17 mouse cellular contexts compared by ENCODE assay signal in genomic region chr10:87211046-87211445, GRCm38 (mm10).
"Had no signal": no experiment of that assay in that cellular context is flagged by ENCODE, and none has a peak within 500 bp of the region (broad histone marks: within the 10 kb centered on the region; RNA-seq: fewer than 3 reads in every experiment).

No protein-coding gene starts in this region.

- H3K36me3 ChIP-seq: limb, embryonic 13.5 days; midbrain, embryonic 10.5 days; midbrain, embryonic 15.5 days; neural tube, embryonic 13.5 days had no signal

- H3K4me2 ChIP-seq: limb, embryonic 13.5 days; midbrain, embryonic 15.5 days; neural tube, embryonic 13.5 days had no signal

- ATAC-seq: inflammation-experienced regulatory T-cells, adult 6 months; intestine, postnatal 0 days; lung, postnatal 0 days; midbrain, embryonic 15.5 days had no signal

- H3K4me3 ChIP-seq: limb, embryonic 13.5 days; midbrain, embryonic 10.5 days; midbrain, embryonic 15.5 days; neural tube, embryonic 13.5 days had no signal

- H3K4me1 ChIP-seq: limb, embryonic 13.5 days; midbrain, embryonic 15.5 days; neural tube, embryonic 13.5 days had no signal

- H3K27ac ChIP-seq: limb, embryonic 13.5 days; liver, embryonic 14.5 days; midbrain, embryonic 10.5 days; midbrain, embryonic 15.5 days; neural tube, embryonic 13.5 days; stomach, postnatal 0 days had no signal

- H3K9ac ChIP-seq: limb, embryonic 13.5 days; liver, embryonic 14.5 days; midbrain, embryonic 15.5 days; neural tube, embryonic 13.5 days had no signal

- H3K9me3 ChIP-seq: limb, embryonic 13.5 days; midbrain, embryonic 10.5 days; midbrain, embryonic 15.5 days; neural tube, embryonic 13.5 days had no signal

- H3K27me3 ChIP-seq: limb, embryonic 13.5 days; midbrain, embryonic 15.5 days; neural tube, embryonic 13.5 days had no signal

- DNase-seq: kidney, adult 8-10 months; kidney, postnatal 25 days; left cerebral cortex, postnatal 4 days; lung, adult 2 months; lung, postnatal 4 days; right cerebral cortex, postnatal 25 days; thymus, adult 18-20 months; thymus, postnatal 14 days had no signal
